Mouse (Mus musculus) hematopoietic stem cell, adult 5-6 weeks (primary cell): Measurements from ENCODE around the gene Slc4a1. TPM values are rescaled to one million over a fixed set of nuclear protein-coding genes. Genes with fewer than 3 reads are reported as not detected.
"Not testable (repeated sequence)": the region's sequence is repeated elsewhere in the genome, so short reads cannot be mapped to it uniquely, and the experiment has no call there.

Experiments used
- ATAC-seq, 2 experiments: fragments of 125-278 bp in 1 of 2; replicated peaks in 1 of 2; 2 replicates each; pipeline ENCODE4 v1.8.0; 2016 to 2017; ENCODE audit warnings: inconsistent platforms in 2 of 2, mild to moderate bottlenecking in 2 of 2, moderate number of reproducible peaks in 2 of 2, low read depth in 1 of 2, moderate TSS enrichment in 1 of 2; ENCODE audit not compliant: low FRiP score in 2 of 2, poor library complexity in 2 of 2, severe bottlenecking in 2 of 2, insufficient read depth in 1 of 2, low TSS enrichment in 1 of 2
- total RNA-seq: library from RNA; stranded (forward); fragments of 172-1452, 232-1000 nt; gene quantifications from 2 replicates; pipeline ENCODE4 v1.2.3, GENCODE M21; 2017

The Slc4a1 gene
- total RNA-seq, 1 experiment from 2014 or later: 9.8 TPM

DNA sequence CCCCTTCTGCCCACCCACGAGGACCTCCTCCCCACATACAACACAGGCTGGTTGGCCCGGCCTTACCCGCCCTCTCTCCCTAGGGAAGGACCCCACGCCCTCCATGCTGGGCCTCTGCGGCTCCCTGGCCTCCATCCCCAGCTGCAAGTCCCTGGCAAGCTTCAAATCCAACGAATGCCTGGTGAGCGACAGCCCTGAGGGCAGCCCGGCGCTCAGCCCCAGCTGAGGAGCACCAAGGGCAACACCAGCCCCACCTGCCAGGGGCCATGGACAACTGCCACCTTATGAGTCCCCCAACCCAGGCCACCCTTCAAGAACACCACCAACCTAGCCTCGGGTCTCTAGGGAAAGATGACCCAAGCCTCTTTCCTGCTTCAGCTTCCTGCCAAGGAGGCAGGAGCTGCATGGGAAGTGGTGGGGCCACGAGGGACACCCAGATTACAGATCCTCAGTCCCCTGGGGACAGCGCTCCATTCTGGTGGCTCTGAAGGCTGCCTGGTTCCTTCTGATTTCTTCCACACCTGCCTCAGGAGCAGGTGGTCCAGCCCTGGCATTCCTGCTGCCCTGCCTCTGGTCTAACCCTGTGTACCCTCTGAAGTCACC is 36.0 kb upstream of the Slc4a1 start:
- ATAC-seq: no peak

- ATAC-seq: no peak
These were observed 34.6 kb upstream of the Slc4a1 start for GRCm38 (mm10) chr11:102400513-102401084.

GRCm38 (mm10) chr11:102399610-102400072 is 33.6 kb upstream of the Slc4a1 start:
- ATAC-seq: no peak

DNA sequence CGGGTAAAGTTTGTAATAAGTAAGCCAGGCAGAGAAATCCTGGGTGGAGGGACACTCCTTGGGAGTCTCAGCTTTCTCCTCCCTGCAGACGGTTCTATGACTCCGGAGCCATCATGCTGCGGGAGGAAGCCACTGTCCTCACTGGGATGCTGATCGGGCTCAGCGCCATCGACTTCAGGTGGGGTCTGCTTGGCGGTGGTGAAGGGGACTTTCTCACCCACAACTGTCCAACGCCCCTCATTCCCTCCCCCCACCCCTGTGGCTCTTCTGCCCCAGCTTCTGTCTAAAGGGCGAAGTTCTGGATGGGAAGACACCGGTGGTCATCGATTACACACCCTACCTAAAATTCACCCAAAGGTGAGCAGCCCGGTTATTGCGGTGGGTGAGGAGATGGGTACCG is 33.1 kb upstream of the Slc4a1 start:
- ATAC-seq: no peak

DNA sequence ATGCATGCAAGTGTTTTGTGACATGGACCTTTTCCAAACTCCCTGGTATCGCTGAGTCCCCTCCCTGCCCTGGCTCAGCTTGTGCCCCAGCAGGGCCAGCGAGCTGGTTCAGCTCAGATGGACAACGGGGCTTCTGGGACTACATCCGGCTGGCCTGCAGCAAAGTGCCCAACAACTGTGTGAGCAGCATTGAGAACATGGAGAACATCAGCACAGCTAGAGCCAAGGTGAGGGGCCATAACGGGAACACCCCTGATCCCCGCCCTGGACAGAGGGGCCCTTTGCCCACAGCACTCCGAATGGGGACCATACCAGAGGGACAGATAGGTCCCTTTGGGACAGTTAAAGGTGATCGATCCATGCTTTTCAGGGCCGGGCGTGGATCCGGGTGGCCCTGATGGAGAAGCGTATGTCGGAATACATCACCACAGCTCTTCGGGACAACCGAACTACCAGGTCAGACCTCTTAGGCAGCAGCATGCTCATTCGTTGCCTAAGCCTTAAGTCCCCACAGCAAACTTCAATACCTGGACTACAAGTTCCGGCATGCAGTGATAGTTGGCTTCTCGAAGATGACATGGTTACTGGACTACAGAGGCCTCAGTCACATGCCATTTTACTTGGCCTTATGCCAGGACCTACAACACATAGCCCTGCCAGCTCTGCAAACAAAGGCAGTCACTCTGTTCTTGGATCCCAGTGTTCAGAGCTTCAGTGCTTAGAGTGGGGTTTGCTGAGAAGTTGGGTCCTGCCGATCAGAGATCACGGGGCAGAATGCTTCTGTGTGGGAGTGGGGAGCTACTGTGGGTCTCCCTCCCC is 32.2 kb upstream of the Slc4a1 start:
- no peak for ATAC-seq

- ATAC-seq: no peak
These were observed 30.7 kb upstream of the Slc4a1 start for GRCm38 (mm10) chr11:102396671-102397141.

DNA sequence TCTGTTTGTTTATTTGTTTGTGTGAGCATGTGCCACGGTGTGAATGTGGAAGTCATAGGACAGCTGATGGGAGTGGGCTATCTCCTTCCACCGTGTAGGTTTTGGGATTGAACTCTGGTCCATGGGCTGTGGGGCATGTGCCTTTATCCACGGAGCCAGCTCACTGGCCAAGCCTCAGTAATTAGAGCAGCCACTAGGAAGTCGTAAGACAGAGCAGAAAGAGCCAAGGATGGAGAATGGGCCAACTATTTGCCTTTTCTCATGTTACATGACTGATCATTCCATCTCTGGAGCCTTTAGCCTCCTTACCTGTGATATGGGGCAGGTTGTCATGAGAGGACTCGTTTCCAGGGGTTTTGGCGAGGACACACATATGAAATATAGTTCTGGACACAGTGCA is 30.3 kb upstream of the Slc4a1 start:
- ATAC-seq: no peak

GRCm38 (mm10) chr11:102395250-102395649 is 29.2 kb upstream of the Slc4a1 start:
- no peak for ATAC-seq

DNA sequence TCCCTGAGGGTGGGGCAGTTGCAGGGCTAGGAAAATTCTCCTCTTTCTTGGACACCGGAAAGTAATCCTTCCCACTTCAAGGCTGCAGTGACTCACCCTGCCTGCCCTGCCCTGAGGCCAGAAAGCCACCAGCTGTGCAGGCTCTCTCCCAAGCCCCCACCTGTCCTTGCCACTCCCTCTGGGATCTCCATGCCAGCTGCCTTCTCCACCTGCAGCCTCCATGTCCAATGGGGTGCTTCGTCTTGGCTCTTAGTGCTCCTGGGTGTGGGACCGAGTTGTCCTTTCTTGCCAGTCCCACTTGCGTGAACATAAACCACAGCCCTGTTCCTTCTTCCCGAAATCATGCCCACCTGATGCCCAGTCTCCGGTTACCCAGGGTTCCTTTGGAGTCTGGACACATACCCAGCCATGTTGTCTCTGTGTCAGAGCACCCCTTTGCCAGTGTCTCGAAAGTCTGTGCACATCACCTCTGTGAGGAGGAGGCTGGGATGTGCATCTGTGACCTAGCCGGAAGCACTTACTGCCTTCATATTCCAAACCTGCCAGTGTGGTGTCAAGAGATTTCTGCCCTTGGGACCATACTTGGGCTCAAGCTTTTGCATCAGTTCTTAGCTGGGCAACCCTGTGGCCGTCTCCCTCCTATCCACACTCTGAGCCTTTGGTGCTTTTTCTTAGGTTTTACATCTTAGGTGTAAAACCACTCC is 28.6 kb upstream of the Slc4a1 start:
- ATAC-seq: no peak

- ATAC-seq: no peak
These were observed 27.9 kb upstream of the Slc4a1 start for GRCm38 (mm10) chr11:102393719-102394420.

GRCm38 (mm10) chr11:102393238-102393634 is 27.2 kb upstream of the Slc4a1 start, which contains the start of gene Rundc3a:
Gene Rundc3a (plus strand): TSS chr11:102393403.
- peak; percentile 35 to 74 for ATAC-seq

DNA sequence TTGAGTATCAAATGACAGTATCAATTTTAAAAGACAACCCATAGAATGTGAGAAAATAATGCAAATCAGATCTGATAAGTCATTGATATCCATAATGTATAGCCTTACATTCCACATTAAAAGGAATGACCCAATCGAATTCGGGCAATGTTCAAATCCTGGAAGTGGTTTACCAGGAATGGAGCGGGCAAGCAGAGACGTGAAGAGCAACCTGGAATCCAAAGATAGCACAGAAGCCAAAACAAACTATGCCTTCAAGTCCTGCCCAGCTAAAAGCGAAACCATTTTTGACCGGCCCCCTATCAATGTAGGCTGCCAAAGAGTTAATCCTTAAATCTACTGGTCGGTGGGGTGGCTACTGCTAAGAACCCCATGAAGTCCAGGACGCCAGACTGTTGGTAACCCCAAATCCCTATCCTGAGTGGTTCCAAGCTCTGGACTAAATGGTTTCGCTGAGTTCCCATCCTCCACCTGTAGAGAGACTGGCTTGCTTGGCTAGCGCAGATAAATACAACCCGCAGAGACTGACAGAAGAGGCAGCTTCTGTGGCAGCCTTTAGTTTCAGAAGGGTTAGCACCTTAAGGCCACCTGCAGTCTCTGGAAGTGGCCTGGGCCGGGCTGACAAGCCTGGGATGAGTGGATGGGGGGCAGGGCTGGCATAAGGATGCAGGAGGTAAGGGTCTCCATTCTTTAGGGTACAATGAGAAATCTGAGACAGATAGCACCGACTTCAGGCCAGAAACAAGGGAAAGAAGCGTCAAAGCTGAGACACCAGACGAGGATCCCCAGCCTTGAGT is 26.6 kb upstream of the Slc4a1 start:
- no peak; a peak in 1 of 4 replicates for ATAC-seq

DNA sequence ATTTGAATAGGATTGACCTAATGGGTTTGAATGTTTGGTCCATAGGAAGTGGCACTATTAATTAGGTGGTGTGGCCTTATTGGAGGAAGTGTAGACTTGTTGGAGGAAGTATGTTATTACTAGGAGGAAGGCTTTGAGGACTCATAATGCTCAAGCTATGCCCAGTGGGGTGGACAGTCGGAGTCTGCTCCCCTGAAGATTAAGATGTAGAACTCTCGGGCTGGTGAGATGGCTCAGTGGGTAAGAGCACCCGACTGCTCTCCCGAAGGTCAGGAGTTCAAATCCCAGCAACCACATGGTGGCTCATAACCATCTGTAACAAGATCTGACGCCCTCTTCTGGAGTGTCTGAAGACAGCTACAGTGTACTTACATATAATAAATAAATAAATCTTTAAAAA is 23.4 kb upstream of the Slc4a1 start:
- ATAC-seq: not testable (repeated sequence)

DNA sequence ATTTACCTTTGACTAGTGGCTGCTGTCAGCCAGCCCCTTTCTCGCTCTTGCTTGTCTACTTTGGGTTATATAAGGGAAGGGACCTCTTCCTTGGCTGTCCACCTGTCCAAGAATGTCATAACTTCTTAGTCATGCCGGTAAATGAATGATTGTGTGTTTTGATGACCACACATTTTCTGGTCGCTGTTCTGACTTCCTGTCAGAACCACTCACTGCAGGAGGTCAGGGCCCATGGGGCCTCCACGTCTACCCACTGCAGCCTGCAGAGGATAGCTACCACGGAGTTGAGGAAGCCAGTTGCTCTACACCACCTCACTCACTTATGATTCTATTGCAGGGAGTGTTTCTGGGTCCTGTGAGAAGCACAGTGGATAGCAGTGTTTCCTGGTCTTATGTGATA is 20.1 kb upstream of the Slc4a1 start:
- no peak for ATAC-seq

DNA sequence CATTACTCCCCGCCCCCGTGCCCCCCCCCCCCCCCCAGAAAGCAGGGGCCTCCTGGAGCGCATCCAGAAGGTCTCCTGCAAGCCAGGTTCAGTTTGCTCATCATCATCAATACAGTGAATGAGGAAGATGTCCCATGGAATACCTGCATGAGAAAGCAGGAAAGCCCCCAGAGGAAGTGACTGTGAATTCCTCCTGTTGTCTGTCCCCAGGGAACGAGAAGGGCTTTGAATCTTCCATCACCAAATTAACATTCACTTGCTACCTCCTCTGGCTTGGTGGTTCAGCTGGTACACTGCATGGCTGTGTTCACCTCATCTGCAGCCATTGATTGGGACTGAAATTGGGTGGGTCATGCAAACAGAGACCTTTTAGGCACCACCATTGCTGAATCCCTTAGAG is 19.1 kb upstream of the Slc4a1 start:
- no peak for ATAC-seq

DNA sequence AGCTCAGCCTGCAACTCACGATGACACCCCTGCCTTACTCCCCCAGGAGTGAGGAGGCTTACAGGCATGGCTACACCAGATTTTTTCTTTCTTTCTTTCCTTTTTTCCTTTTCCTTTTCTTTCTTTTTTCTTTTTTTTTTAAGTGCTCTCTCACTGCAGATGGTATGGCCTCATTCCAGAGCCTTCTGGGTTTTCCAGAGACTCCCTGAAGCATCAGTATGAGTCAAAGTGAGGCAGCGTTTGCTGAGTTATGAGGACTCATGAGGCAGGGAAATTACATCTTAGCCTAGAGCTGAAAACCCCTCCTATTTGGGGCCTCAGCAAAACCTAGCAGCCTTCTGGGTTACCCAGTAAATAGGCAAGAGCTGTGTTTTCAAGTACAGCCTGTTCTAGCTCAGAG is 18.4 kb upstream of the Slc4a1 start:
- ATAC-seq: no peak
